Mouse (Mus musculus) olfactory bulb, adult 2 months (tissue): ENCODE results near the gene Gm3020.
"Not testable (repeated sequence)": the region's sequence is repeated elsewhere in the genome, so short reads cannot be mapped to it uniquely, and the experiment has no call there.

ENCODE experiments used
- CTCF ChIP-seq: fragments of 200-500 bp; IDR thresholded peaks from 2 replicates; pipeline ENCODE4 v1.5.1; 2012; ENCODE audit warnings: low read depth, mild to moderate bottlenecking, low read length, moderate library complexity; ENCODE audit not compliant: insufficient read depth
- POLR2A ChIP-seq: fragments of 200-500 bp; IDR thresholded peaks from 2 replicates; pipeline ENCODE4 v1.6.1; 2012; ENCODE audit warnings: mild to moderate bottlenecking, low read depth, low read length, moderate library complexity; ENCODE audit not compliant: insufficient read depth

GRCm38 (mm10) chr14:3688483-3688882, 36.7 kb downstream of the Gm3020 start, which contains the start of gene Gm3043:
- TF ChIP-seq POLR2A, CTCF: not testable (repeated sequence)
